Mouse (Mus musculus) erythroblast, embryonic 14.5 days (primary cell): ENCODE data around the gene Ttc39b. TPM values are rescaled to one million over a fixed set of nuclear protein-coding genes. Genes with fewer than 3 reads are reported as not detected.

Experiments
- H3K27me3 ChIP-seq: 2 replicates; pipeline ENCODE4 v1.6.1; 2012; ENCODE audit warnings: inconsistent platforms; ENCODE audit not compliant: control insufficient read depth
- H3K36me3 ChIP-seq: 2 replicates; pipeline ENCODE4 v1.6.1; 2012; ENCODE audit warnings: mild to moderate bottlenecking, inconsistent platforms; ENCODE audit not compliant: control insufficient read depth
- H3K4me1 ChIP-seq: 2 replicates; pipeline ENCODE4 v1.6.1; 2012; ENCODE audit warnings: inconsistent platforms; ENCODE audit not compliant: control insufficient read depth
- H3K4me3 ChIP-seq: replicated peaks from 2 replicates; pipeline ENCODE3; 2012; ENCODE audit warnings: moderate library complexity, mild to moderate bottlenecking, inconsistent platforms
- H3K9me3 ChIP-seq: 2 replicates; pipeline ENCODE4 v1.6.1; 2012; ENCODE audit warnings: low read length, inconsistent platforms, mixed read lengths; ENCODE audit not compliant: control insufficient read depth
- GATA1 ChIP-seq: IDR thresholded peaks from 2 replicates; pipeline ENCODE4 v1.6.1; 2012; ENCODE audit warnings: low read length, inconsistent platforms, mixed read lengths
- TAL1 ChIP-seq: IDR thresholded peaks from 3 replicates; pipeline ENCODE4 v1.6.1; 2012; ENCODE audit warnings: low read length, inconsistent platforms, mixed read lengths
- polyA plus RNA-seq: library from polyadenylated mRNA; stranded (reverse); fragments of >175 nt; gene quantifications from 2 replicates; pipeline ENCODE4 v1.2.3, GENCODE M21; 2012

Gene Ttc39b
- polyA plus RNA-seq, 1 experiment, result under 0.01 TPM

- H3K27me3 ChIP-seq, result no peaks in the 10 kb centered on the region
- H3K4me1 ChIP-seq, result no peaks in the 10 kb centered on the region
- no peaks in the 10 kb centered on the region for H3K36me3 ChIP-seq
- no peak for TF ChIP-seq GATA1
- no peak for TF ChIP-seq TAL1
- H3K9me3 ChIP-seq, result no peaks in the 10 kb centered on the region
- H3K4me3 ChIP-seq, result no peak overlapping the region
Measured at GRCm38 (mm10) chr4:83228664-83229283, 95.3 kb downstream of the Ttc39b start.

- TF ChIP-seq GATA1 (no peak), TAL1 (no peak)
- no peak overlapping the region for H3K4me3 ChIP-seq
- H3K36me3 ChIP-seq, result no peaks in the 10 kb centered on the region
- no peaks in the 10 kb centered on the region for H3K9me3 ChIP-seq
- H3K27me3 ChIP-seq, result no peaks in the 10 kb centered on the region
- no peaks in the 10 kb centered on the region for H3K4me1 ChIP-seq
Measured at GRCm38 (mm10) chr4:83228073-83228472, 96.0 kb downstream of the Ttc39b start.

- H3K4me1 ChIP-seq, result no peaks in the 10 kb centered on the region
- H3K4me3 ChIP-seq, result no peak overlapping the region
- TF ChIP-seq GATA1, result no peak
- no peak for TF ChIP-seq TAL1
- no peaks in the 10 kb centered on the region for H3K9me3 ChIP-seq
- H3K36me3 ChIP-seq, result no peaks in the 10 kb centered on the region
- no peaks in the 10 kb centered on the region for H3K27me3 ChIP-seq
Measured at GRCm38 (mm10) chr4:83225633-83226360, 98.3 kb downstream of the Ttc39b start.

GRCm38 (mm10) chr4:83224242-83224641, 99.8 kb downstream of the Ttc39b start:
- no peak overlapping the region for H3K4me3 ChIP-seq
- no peaks in the 10 kb centered on the region for H3K4me1 ChIP-seq
- no peaks in the 10 kb centered on the region for H3K9me3 ChIP-seq
- H3K36me3 ChIP-seq, result no peaks in the 10 kb centered on the region
- H3K27me3 ChIP-seq, result no peaks in the 10 kb centered on the region
- TF ChIP-seq GATA1 (no peak), TAL1 (no peak)

- no peaks in the 10 kb centered on the region for H3K36me3 ChIP-seq
Measured at GRCm38 (mm10) chr4:83223197-83223596, 100.9 kb downstream of the Ttc39b start.

GRCm38 (mm10) chr4:83220761-83221557, 103.1 kb downstream of the Ttc39b start:
- H3K4me1 ChIP-seq, result no peaks in the 10 kb centered on the region
- H3K36me3 ChIP-seq, result no peaks in the 10 kb centered on the region
- no peak for TF ChIP-seq GATA1
- H3K4me3 ChIP-seq, result no peak overlapping the region
- no peaks in the 10 kb centered on the region for H3K9me3 ChIP-seq
- H3K27me3 ChIP-seq, result no peaks in the 10 kb centered on the region

More at GRCm38 (mm10) chr4:83223197-83223596, 100.9 kb downstream of the Ttc39b start:
- Histone ChIP-seq H3K4me3 (no peak overlapping the region), H3K9me3 (no peaks in the 10 kb centered on the region), H3K4me1 (no peaks in the 10 kb centered on the region), H3K27me3 (no peaks in the 10 kb centered on the region)
- TF ChIP-seq GATA1 (no peak), TAL1 (no peak)

- H3K9me3 ChIP-seq, result no peaks in the 10 kb centered on the region
- H3K4me3 ChIP-seq, result no peak overlapping the region
- H3K27me3 ChIP-seq, result no peaks in the 10 kb centered on the region
- TF ChIP-seq TAL1, result no peak
- H3K36me3 ChIP-seq, result no peaks in the 10 kb centered on the region
- no peaks in the 10 kb centered on the region for H3K4me1 ChIP-seq
Measured at GRCm38 (mm10) chr4:83219253-83219652, 104.8 kb downstream of the Ttc39b start.

- no peak for TF ChIP-seq TAL1
- TF ChIP-seq GATA1, result no peak
- Histone ChIP-seq H3K4me1 (no peaks in the 10 kb centered on the region), H3K9me3 (no peaks in the 10 kb centered on the region), H3K36me3 (no peaks in the 10 kb centered on the region), H3K27me3 (no peaks in the 10 kb centered on the region), H3K4me3 (no peak overlapping the region)
Measured at GRCm38 (mm10) chr4:83217128-83217527, 106.9 kb downstream of the Ttc39b start.

- Histone ChIP-seq H3K27me3 (no peaks in the 10 kb centered on the region), H3K9me3 (no peaks in the 10 kb centered on the region), H3K4me3 (no peak overlapping the region), H3K4me1 (no peaks in the 10 kb centered on the region), H3K36me3 (no peaks in the 10 kb centered on the region)
- TF ChIP-seq TAL1 (no peak), GATA1 (no peak)
Measured at GRCm38 (mm10) chr4:83216381-83216780, 107.7 kb downstream of the Ttc39b start.
